Mouse (Mus musculus): ENCODE measurements around the gene Slc26a10.
"Not testable (repeated sequence)": the region's sequence is repeated elsewhere in the genome, so short reads cannot be mapped to it uniquely, and the experiment has no call there.

Slc26a10 gene

GRCm38 (mm10) chr10:127180695-127181047 lies 226 bp upstream of the Slc26a10 start:
- no peak for DNase-seq

- DNase-seq: no peak
Measured at GRCm38 (mm10) chr10:127178286-127179027, 2.0 kb downstream of the Slc26a10 start.

- DNase-seq: peak; percentile 55
Measured at GRCm38 (mm10) chr10:127177719-127178118, 2.7 kb downstream of the Slc26a10 start.

- no peak for DNase-seq
Measured at GRCm38 (mm10) chr10:127177235-127177634, 3.2 kb downstream of the Slc26a10 start.

GRCm38 (mm10) chr10:127176756-127177155 lies 3.7 kb downstream of the Slc26a10 start:
- no peak for DNase-seq

GRCm38 (mm10) chr10:127176228-127176627 lies 4.2 kb downstream of the Slc26a10 start:
- DNase-seq: no peak

GRCm38 (mm10) chr10:127174170-127174569 lies 6.3 kb downstream of the Slc26a10 start:
- DNase-seq: no peak

GRCm38 (mm10) chr10:127173148-127174065 lies 7.0 kb downstream of the Slc26a10 start:
- DNase-seq: no peak

GRCm38 (mm10) chr10:127171631-127172200 lies 8.7 kb downstream of the Slc26a10 start:
- DNase-seq: no peak

- peak; percentile 76 for DNase-seq
Measured at GRCm38 (mm10) chr10:127170837-127171272, 9.6 kb downstream of the Slc26a10 start.

- no peak for DNase-seq
Measured at GRCm38 (mm10) chr10:127170002-127170401, 10.4 kb downstream of the Slc26a10 start.

- DNase-seq: no peak
Measured at GRCm38 (mm10) chr10:127167614-127168192, 12.7 kb downstream of the Slc26a10 start.

GRCm38 (mm10) chr10:127166771-127167613 lies 13.5 kb downstream of the Slc26a10 start:
- no peak for DNase-seq

- no peak for DNase-seq
Measured at GRCm38 (mm10) chr10:127166404-127166715, 14.1 kb downstream of the Slc26a10 start.

GRCm38 (mm10) chr10:127165654-127166403 lies 14.6 kb downstream of the Slc26a10 start:
- no peak for DNase-seq

- DNase-seq: no peak
Measured at GRCm38 (mm10) chr10:127165354-127165653, 15.1 kb downstream of the Slc26a10 start.

- peak; percentile 50 for DNase-seq
Measured at GRCm38 (mm10) chr10:127164631-127165353, 15.7 kb downstream of the Slc26a10 start, which contains the start of gene B4galnt1. TSS of gene B4galnt1 (plus strand) at chr10:127165225.

- no peak for DNase-seq
Measured at GRCm38 (mm10) chr10:127164190-127164589, 16.3 kb downstream of the Slc26a10 start.

GRCm38 (mm10) chr10:127162771-127163261 lies 17.6 kb downstream of the Slc26a10 start:
- DNase-seq: not testable (repeated sequence)

GRCm38 (mm10) chr10:127160728-127161127 lies 19.7 kb downstream of the Slc26a10 start:
- no peak for DNase-seq

- no peak for DNase-seq
Measured at GRCm38 (mm10) chr10:127160081-127160480, 20.4 kb downstream of the Slc26a10 start.
